Mouse (Mus musculus) forebrain, embryonic 11.5 days (tissue): Measurements from ENCODE around the gene Aipl1. TPM values are rescaled to one million over a fixed set of nuclear protein-coding genes. Genes with fewer than 3 reads are reported as not detected.
A peak's percentile ranks its signal among the peaks of the same experiment; 100 is the strongest.

Source experiments
- ATAC-seq: fragments of 200-750 bp; cut with Nextera tagmentation; replicated peaks from 2 replicates; pipeline ENCODE4 v1.8.0; 2017; ENCODE audit warnings: moderate TSS enrichment; ENCODE audit not compliant: low FRiP score
- DNase-seq: peaks from one replicate; pipeline ENCODE4 v3.0.0-alpha.2; 2017; ENCODE audit warnings: low spot score
- H3K27ac ChIP-seq: fragments of 300-500 bp; sonication (generic); 2 replicates; pipeline ENCODE4 v1.5.1; 2014; ENCODE audit warnings: low read depth, low read length
- H3K27me3 ChIP-seq: fragments of 300-500 bp; sonication (generic); 2 replicates; pipeline ENCODE4 v1.6.1; 2014; ENCODE audit warnings: mild to moderate bottlenecking, low read length, mixed read lengths; ENCODE audit not compliant: control insufficient read depth, insufficient read depth
- H3K36me3 ChIP-seq: fragments of 300-500 bp; sonication (generic); 2 replicates; pipeline ENCODE4 v1.6.1; 2014; ENCODE audit warnings: mild to moderate bottlenecking, low read length, moderate library complexity, mixed read lengths; ENCODE audit not compliant: control insufficient read depth, insufficient read depth
- H3K4me1 ChIP-seq: fragments of 300-500 bp; sonication (generic); replicated peaks from 2 replicates; pipeline ENCODE4 v1.6.1; 2014; ENCODE audit warnings: low read length, mixed read lengths; ENCODE audit not compliant: control insufficient read depth, insufficient read depth
- H3K4me2 ChIP-seq: fragments of 300-500 bp; sonication (generic); 2 replicates; pipeline ENCODE4 v1.6.1; 2014; ENCODE audit warnings: low read depth, mild to moderate bottlenecking, low read length, moderate library complexity, mixed read lengths; ENCODE audit not compliant: severe bottlenecking
- H3K4me3 ChIP-seq: fragments of 300-500 bp; sonication (generic); 2 replicates; pipeline ENCODE4 v1.5.1; 2014; ENCODE audit warnings: low read depth, low read length
- H3K9ac ChIP-seq: fragments of 300-500 bp; sonication (generic); 2 replicates; pipeline ENCODE4 v1.6.1; 2014; ENCODE audit warnings: low read length
- H3K9me3 ChIP-seq: fragments of 300-500 bp; sonication (generic); 2 replicates; pipeline ENCODE4 v1.6.1; 2016; ENCODE audit warnings: low read length, mixed read lengths; ENCODE audit not compliant: control insufficient read depth
- WGBS: fragments of 180-500 bp; shearing (Covaris S2); extraction: QIAGEN DNeasy Blood & Tissue Kit; methylation state at CpG from one replicate; pipeline ENCODE4 v1.1.7; 2014; 5-methylcytosine and 5-hydroxymethylcytosine counted together
- polyA plus RNA-seq: library from polyadenylated mRNA; unstranded; fragments of >200 nt; fragmentation: Nextera tagmentation; extraction: Ambion mirVana; gene quantifications from 2 replicates; pipeline ENCODE4 v1.2.1, GENCODE M21; 2014

Aipl1 gene
- polyA plus RNA-seq, 1 experiment from 2014 or later, result 0.20 TPM

DNA sequence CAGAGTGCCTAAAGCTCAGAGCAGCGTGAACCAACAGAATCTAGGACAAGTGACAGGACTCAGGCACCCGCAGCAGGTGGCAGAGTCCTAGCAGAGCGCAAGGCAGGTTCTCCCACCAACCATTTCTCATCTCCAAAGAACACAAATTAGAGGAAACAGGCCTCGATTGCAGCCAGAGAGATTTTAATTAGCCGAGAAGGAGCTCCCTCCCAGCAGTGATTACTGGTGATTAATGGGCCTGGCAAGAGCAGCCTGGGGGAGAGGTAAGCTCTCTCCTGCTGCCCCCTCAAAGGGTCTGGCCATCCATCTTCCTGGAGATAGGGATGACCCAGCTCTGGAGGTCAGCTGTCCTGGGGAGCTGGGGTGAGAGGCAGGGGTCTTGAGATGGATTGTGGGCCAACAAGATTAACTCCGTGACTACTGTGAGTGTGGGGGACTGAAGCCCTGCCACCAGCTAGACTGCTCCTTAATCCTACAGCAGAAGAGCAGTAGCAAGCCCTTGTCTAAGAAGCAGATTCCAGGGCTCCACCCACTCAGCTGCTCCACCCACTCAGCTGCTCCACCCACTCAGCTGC lies 35.1 kb upstream of the Aipl1 start:
- no peak overlapping the region for H3K4me2 ChIP-seq
- 47% methylated on average over 6 of the region's 6 CpGs for WGBS
- ATAC-seq (no peak), DNase-seq (no peak)
- no peak overlapping the region for H3K4me3 ChIP-seq
- H3K4me1 ChIP-seq, result no peaks in the 10 kb centered on the region; the same call in 1 of the 2 replicates
- no peak overlapping the region for H3K27ac ChIP-seq
- no peaks in the 10 kb centered on the region for H3K27me3 ChIP-seq
- no peak overlapping the region for H3K9ac ChIP-seq
- H3K9me3 ChIP-seq, result no peaks in the 10 kb centered on the region
- no peaks in the 10 kb centered on the region for H3K36me3 ChIP-seq

DNA sequence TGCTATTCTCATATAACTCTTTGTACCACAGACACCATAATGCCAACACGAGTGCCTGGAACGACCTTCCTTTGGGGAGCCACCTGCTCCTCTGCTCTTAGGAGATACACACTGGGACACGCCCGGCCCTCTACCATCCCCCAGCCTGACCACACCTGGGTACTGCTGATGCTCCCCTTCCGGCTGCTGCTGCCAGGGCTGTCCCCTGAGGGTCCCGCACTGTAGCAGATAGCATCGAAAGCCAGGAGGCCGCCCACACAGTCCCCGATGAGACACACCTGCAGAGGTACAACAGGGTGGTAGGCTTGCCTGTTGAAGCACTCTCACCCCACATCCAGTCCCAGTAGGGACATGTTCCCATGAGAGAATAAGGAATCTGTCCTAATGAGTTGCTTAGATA lies 33.4 kb upstream of the Aipl1 start:
- Histone ChIP-seq H3K4me1 (no peaks in the 10 kb centered on the region; the same call in 1 of the 2 replicates), H3K27me3 (no peaks in the 10 kb centered on the region), H3K9me3 (no peaks in the 10 kb centered on the region), H3K4me2 (no peak overlapping the region), H3K9ac (no peak overlapping the region), H3K27ac (no peak overlapping the region), H3K36me3 (no peaks in the 10 kb centered on the region), H3K4me3 (no peak overlapping the region)
- DNase-seq (no peak), ATAC-seq (no peak)
- 88% methylated on average over 9 of the region's 9 CpGs for WGBS

GRCm38 (mm10) chr11:72068026-72068425 lies 30.7 kb upstream of the Aipl1 start:
- DNase-seq (no peak), ATAC-seq (no peak)
- no peak overlapping the region for H3K4me2 ChIP-seq
- H3K36me3 ChIP-seq, result no peaks in the 10 kb centered on the region
- no peaks in the 10 kb centered on the region; the same call in 1 of the 2 replicates for H3K4me1 ChIP-seq
- H3K9ac ChIP-seq, result no peak overlapping the region
- no peak overlapping the region for H3K4me3 ChIP-seq
- H3K27me3 ChIP-seq, result no peaks in the 10 kb centered on the region
- H3K27ac ChIP-seq, result no peak overlapping the region
- WGBS, result 80% methylated on average over 7 of the region's 7 CpGs
- H3K9me3 ChIP-seq, result no peaks in the 10 kb centered on the region

DNA sequence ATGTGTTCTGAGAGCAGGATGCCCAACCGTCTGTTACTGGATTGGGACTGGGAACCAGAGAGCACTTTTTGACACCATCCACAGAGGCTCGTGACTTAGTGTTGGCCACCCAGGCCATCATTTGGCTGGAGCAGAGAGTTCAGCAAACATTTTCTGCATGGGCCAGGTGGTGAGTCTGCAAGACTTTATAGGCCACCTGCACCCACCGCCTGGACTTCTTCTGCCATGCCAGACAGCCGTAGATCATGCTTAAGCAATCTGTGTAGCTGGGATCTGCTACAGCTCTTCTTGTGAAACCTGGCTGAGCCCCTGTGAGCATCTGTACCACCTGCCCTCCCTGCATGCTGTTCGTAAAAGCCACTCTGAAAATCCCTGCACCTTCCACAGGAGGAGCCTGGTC lies 30.0 kb upstream of the Aipl1 start:
- Histone ChIP-seq H3K4me1 (no peaks in the 10 kb centered on the region; the same call in 1 of the 2 replicates), H3K9ac (no peak overlapping the region), H3K9me3 (no peaks in the 10 kb centered on the region), H3K27ac (no peak overlapping the region), H3K27me3 (no peaks in the 10 kb centered on the region), H3K4me2 (no peak overlapping the region), H3K4me3 (no peak overlapping the region), H3K36me3 (no peaks in the 10 kb centered on the region)
- 78% methylated on average over 5 of the region's 5 CpGs for WGBS
- DNase-seq (no peak), ATAC-seq (no peak)

DNA sequence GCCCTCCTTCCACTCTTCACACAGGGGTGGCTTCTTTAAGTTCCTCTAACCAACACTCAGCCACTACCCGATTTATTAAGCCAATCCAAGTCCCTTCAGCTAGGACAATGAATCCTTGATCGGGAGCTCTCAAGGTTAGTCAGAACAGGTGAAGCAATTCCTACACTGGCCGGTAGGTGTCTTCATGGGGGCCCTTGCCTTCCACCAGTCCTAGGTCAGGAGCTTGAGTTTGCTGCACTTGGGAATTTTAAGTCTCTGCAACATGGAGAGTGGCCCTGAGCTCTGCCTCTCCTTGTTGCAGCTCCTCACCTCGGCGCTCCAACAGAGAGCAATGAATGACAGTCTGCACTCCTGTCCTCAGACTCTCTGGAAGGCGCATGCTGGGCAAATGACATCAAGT lies 29.0 kb upstream of the Aipl1 start:
- 34% methylated on average over 6 of the region's 6 CpGs for WGBS
- ATAC-seq, result 0 out of 2 replicates have a peak, but pooled peaks have one; percentile 18

GRCm38 (mm10) chr11:72065103-72065502 lies 27.8 kb upstream of the Aipl1 start:
- H3K4me2 ChIP-seq, result no peak overlapping the region
- H3K4me1 ChIP-seq, result no peaks in the 10 kb centered on the region
- ATAC-seq (no peak), DNase-seq (no peak)
- H3K27ac ChIP-seq, result no peak overlapping the region
- H3K27me3 ChIP-seq, result no peaks in the 10 kb centered on the region
- no peaks in the 10 kb centered on the region for H3K9me3 ChIP-seq
- no peak overlapping the region for H3K9ac ChIP-seq
- H3K4me3 ChIP-seq, result no peak overlapping the region
- WGBS, result 95% methylated on average over 8 of the region's 8 CpGs
- H3K36me3 ChIP-seq, result no peaks in the 10 kb centered on the region

More for the DNA sequence above, 29.0 kb upstream of the Aipl1 start:
- Histone ChIP-seq H3K4me3 (no peak overlapping the region), H3K36me3 (no peaks in the 10 kb centered on the region), H3K27ac (no peak overlapping the region), H3K4me2 (no peak overlapping the region), H3K9ac (no peak overlapping the region), H3K27me3 (no peaks in the 10 kb centered on the region), H3K4me1 (no peaks in the 10 kb centered on the region), H3K9me3 (no peaks in the 10 kb centered on the region)
- DNase-seq, result peak; percentile 65

- Histone ChIP-seq H3K4me3 (no peak overlapping the region), H3K27ac (no peak overlapping the region), H3K9me3 (no peaks in the 10 kb centered on the region), H3K27me3 (no peaks in the 10 kb centered on the region), H3K4me2 (no peak overlapping the region), H3K9ac (no peak overlapping the region), H3K4me1 (no peaks in the 10 kb centered on the region), H3K36me3 (no peaks in the 10 kb centered on the region)
- no peak for DNase-seq
- ATAC-seq, result no peak
- 88% methylated on average over 6 of the region's 6 CpGs for WGBS
Observed at GRCm38 (mm10) chr11:72064414-72064813, 27.1 kb upstream of the Aipl1 start.

DNA sequence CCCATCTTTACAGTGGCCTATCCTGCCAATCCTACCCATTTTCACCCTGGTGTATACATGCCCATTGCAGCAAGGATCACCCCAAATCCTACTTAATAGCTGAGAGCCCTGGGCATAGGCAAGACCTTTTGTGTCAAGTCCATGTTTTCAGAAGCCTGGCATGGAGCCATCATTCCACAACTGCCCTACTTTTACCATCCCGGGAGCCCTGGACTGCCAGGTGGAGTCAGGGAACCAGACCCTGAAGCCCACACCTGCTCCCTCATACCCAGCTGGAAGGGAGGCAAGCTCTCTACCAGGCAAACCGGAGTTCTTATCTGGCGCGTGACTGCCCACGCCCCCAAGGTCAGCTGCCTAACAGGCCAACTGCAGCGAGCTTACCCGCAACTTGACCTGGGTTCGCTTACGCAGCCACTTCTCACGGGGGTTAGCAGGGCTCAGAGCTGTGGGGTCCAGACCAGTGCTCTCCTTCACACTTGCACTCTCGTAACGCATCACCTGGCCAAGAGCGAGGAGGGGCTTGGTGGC lies 23.8 kb upstream of the Aipl1 start:
- ATAC-seq (no peak), DNase-seq (no peak)
- 86% methylated on average over 13 of the region's 13 CpGs for WGBS
- Histone ChIP-seq H3K36me3 (no peaks in the 10 kb centered on the region), H3K27ac (no peak overlapping the region), H3K4me1 (no peaks in the 10 kb centered on the region), H3K27me3 (no peaks in the 10 kb centered on the region), H3K9me3 (no peaks in the 10 kb centered on the region), H3K4me2 (no peak overlapping the region), H3K4me3 (no peak overlapping the region), H3K9ac (no peak overlapping the region)

GRCm38 (mm10) chr11:72060416-72060815 lies 23.1 kb upstream of the Aipl1 start:
- WGBS, result 80% methylated on average over 9 of the region's 9 CpGs
- Histone ChIP-seq H3K36me3 (no peaks in the 10 kb centered on the region), H3K27ac (no peak overlapping the region), H3K4me3 (no peak overlapping the region), H3K4me1 (no peaks in the 10 kb centered on the region), H3K9ac (no peak overlapping the region), H3K4me2 (no peak overlapping the region), H3K27me3 (no peaks in the 10 kb centered on the region), H3K9me3 (no peaks in the 10 kb centered on the region)
- DNase-seq, result no peak
- ATAC-seq, result no peak
